In the genomic region with DNA sequence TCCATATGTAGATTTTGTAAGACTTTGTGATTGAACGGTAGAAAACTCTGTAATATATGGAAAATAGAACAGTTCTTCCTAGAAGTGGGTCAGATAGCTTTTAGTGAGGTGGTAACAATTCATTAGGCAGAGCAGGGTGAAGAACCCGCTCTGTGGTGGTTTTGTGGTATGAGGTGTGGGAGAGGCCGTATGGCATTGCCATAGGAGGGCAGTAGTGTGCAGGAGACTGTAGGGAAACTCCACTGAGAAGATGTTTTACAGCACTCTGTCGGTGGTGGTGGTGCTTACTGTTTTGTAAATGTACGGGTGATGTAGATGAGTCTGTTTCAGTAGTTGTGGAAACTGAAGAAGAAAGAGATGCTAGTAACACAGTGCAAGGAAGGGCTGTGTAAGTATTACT, we compare ENCODE assay signal across 17 mouse cellular contexts. TPM values are rescaled to one million over a fixed set of nuclear protein-coding genes. Genes with fewer than 3 reads are reported as not detected.
DNase-seq lines count a peak whose midpoint lies in the region; ATAC-seq and TF ChIP-seq lines count a peak whose summit lies in the region.
"Had no signal": no experiment of that assay in that cellular context is flagged by ENCODE, and none has a peak within 500 bp of the region (broad histone marks: within the 10 kb centered on the region; RNA-seq: fewer than 3 reads in every experiment).

No protein-coding gene starts in this region.

- no peaks in the 10 kb centered on the region for H3K27me3 ChIP-seq in heart, adult 2 months (ENCODE audit: control insufficient read depth, insufficient read depth, low read length)
- H3K27me3 ChIP-seq in lung, embryonic 14.5 days (ENCODE audit: insufficient read depth, low read length) = no peaks in the 10 kb centered on the region
- no peaks in the 10 kb centered on the region for H3K27me3 ChIP-seq in stomach, postnatal 0 days (ENCODE audit: control insufficient read depth, insufficient read depth, low read length)
- H3K27me3 ChIP-seq: embryonic facial prominence, embryonic 15.5 days; forebrain, embryonic 12.5 days; midbrain, embryonic 13.5 days; neural tube, embryonic 12.5 days had no signal

- 76% methylated on average over 5 of the region's 5 CpGs for WGBS in heart, adult 2 months
- 69% methylated on average over 5 of the region's 5 CpGs for WGBS in lung, embryonic 14.5 days
- 76% methylated on average over 5 of the region's 5 CpGs for WGBS in lung, adult 2 months
- WGBS in stomach, postnatal 0 days = 77% methylated on average over 5 of the region's 5 CpGs

- TF ChIP-seq POLR2A in heart, adult 2 months (IDR thresholded peaks at IDR 0.05; ENCODE audit: insufficient read depth, low read depth, low read length) = no peak
- no peak for TF ChIP-seq POLR2A in lung, adult 2 months (IDR thresholded peaks at IDR 0.05; ENCODE audit: borderline replicate concordance, extremely low read depth, low read depth, low read length)

- H3K79me2 ChIP-seq in heart, adult 2 months (replicated peaks; ENCODE audit: control insufficient read depth, insufficient read depth, low read length) = no peaks in the 10 kb centered on the region

- no peak overlapping the region for H3K4me3 ChIP-seq in heart, adult 2 months
- H3K4me3 ChIP-seq in lung, embryonic 14.5 days (ENCODE audit: low read depth, low read length) = no peak overlapping the region
- H3K4me3 ChIP-seq in lung, adult 2 months (replicated peaks; ENCODE audit: extremely low read depth, low read depth, low read length) = no peak overlapping the region
- H3K4me3 ChIP-seq in stomach, postnatal 0 days (ENCODE audit: low read depth, low read length) = no peak overlapping the region
- H3K4me3 ChIP-seq: embryonic facial prominence, embryonic 15.5 days; forebrain, embryonic 12.5 days; heart, embryonic 10.5 days; midbrain, embryonic 13.5 days; neural tube, embryonic 12.5 days had no signal

- H3K9me3 ChIP-seq in lung, embryonic 14.5 days (ENCODE audit: low read depth, low read length) = no peaks in the 10 kb centered on the region
- H3K9me3 ChIP-seq in stomach, postnatal 0 days (ENCODE audit: control insufficient read depth, low read length) = no peaks in the 10 kb centered on the region
- H3K9me3 ChIP-seq: embryonic facial prominence, embryonic 15.5 days; forebrain, embryonic 12.5 days; heart, embryonic 10.5 days; midbrain, embryonic 13.5 days; neural tube, embryonic 12.5 days had no signal

- peak; percentile 38 for TF ChIP-seq CTCF in heart, adult 2 months (IDR thresholded peaks at IDR 0.05)
- 0 out of 2 replicates have a peak, but pooled peaks have one; percentile 12 for TF ChIP-seq CTCF in lung, embryonic 14.5 days (IDR thresholded peaks at IDR 0.05; ENCODE audit: low read depth)
- no peak for TF ChIP-seq CTCF in lung, adult 2 months (IDR thresholded peaks at IDR 0.05; ENCODE audit: insufficient read depth, low read length)
- TF ChIP-seq CTCF in stomach, postnatal 0 days (IDR thresholded peaks at IDR 0.05; ENCODE audit: low read depth) = peak; percentile 50

- intact Hi-C loops in heart, adult 2 months (cut with DNase I) = no loop called here

- no peak for ATAC-seq in lung, embryonic 14.5 days (ENCODE audit: insufficient read depth)
- ATAC-seq in stomach, postnatal 0 days (ENCODE audit: low FRiP score, low TSS enrichment) = no peak
- ATAC-seq: midbrain, embryonic 13.5 days had no signal

- H3K36me3 ChIP-seq in heart, adult 2 months (ENCODE audit: control insufficient read depth, insufficient read depth, low read length) = peaks cover 2% of the 10 kb centered on the region; the same call in 1 of the 2 replicates
- H3K36me3 ChIP-seq in lung, embryonic 14.5 days (ENCODE audit: insufficient read depth) = peaks cover 86% of the 10 kb centered on the region
- peaks cover 22% of the 10 kb centered on the region for H3K36me3 ChIP-seq in stomach, postnatal 0 days (ENCODE audit: control insufficient read depth, insufficient read depth, low read length)

- no peak for TF ChIP-seq EP300 in heart, adult 2 months (IDR thresholded peaks at IDR 0.05; ENCODE audit: insufficient read depth, low read depth, low read length)
- TF ChIP-seq EP300 in stomach, postnatal 0 days (optimal IDR thresholded peaks at IDR 0.05) = no peak

- H3K4me2 ChIP-seq in lung, embryonic 14.5 days = no peak overlapping the region
- no peak overlapping the region for H3K4me2 ChIP-seq in stomach, postnatal 0 days (replicated peaks; ENCODE audit: low read depth)
- H3K4me2 ChIP-seq: embryonic facial prominence, embryonic 15.5 days; forebrain, embryonic 12.5 days; liver, embryonic 11.5 days; midbrain, embryonic 13.5 days; neural tube, embryonic 12.5 days had no signal

- DNase-seq in heart, adult 2 months = no peak
- no peak for DNase-seq in heart, adult 8-10 months (ENCODE audit: low spot score)
- no peak for DNase-seq in lung, embryonic 14.5 days
- DNase-seq in lung, adult 2 months = no peak
- DNase-seq in NIH3T3 (ENCODE audit: low read depth) = peak; percentile 20
- DNase-seq in stomach, postnatal 0 days (ENCODE audit: low spot score) = no peak
- DNase-seq in layer of hippocampus, adult 9-11 months = no peak
- no peak for DNase-seq in testis, postnatal 14 days (ENCODE audit: low spot score)
- DNase-seq: cerebellum, adult 18-20 months; lung, postnatal 36 days; thymus, postnatal 36 days had no signal

- no peak overlapping the region for H3K9ac ChIP-seq in heart, adult 2 months (ENCODE audit: low read depth, low read length)
- H3K9ac ChIP-seq in lung, embryonic 14.5 days = no peak overlapping the region
- H3K9ac ChIP-seq in stomach, postnatal 0 days (ENCODE audit: low read length) = no peak overlapping the region
- H3K9ac ChIP-seq: embryonic facial prominence, embryonic 15.5 days; forebrain, embryonic 12.5 days; midbrain, embryonic 13.5 days; neural tube, embryonic 12.5 days had no signal

- no peak overlapping the region for H3K27ac ChIP-seq in heart, adult 2 months
- H3K27ac ChIP-seq in lung, embryonic 14.5 days (ENCODE audit: low read depth) = no peak overlapping the region
- no peak overlapping the region for H3K27ac ChIP-seq in stomach, postnatal 0 days (replicated peaks)
- H3K27ac ChIP-seq: embryonic facial prominence, embryonic 15.5 days; forebrain, embryonic 12.5 days; heart, embryonic 10.5 days; midbrain, embryonic 13.5 days; neural tube, embryonic 12.5 days had no signal

- H3K4me1 ChIP-seq in heart, adult 2 months (ENCODE audit: control insufficient read depth, insufficient read depth, low read length) = no peaks in the 10 kb centered on the region
- no peaks in the 10 kb centered on the region for H3K4me1 ChIP-seq in lung, embryonic 14.5 days (ENCODE audit: insufficient read depth)
- H3K4me1 ChIP-seq in lung, adult 2 months (ENCODE audit: control insufficient read depth, insufficient read depth, low read length) = no peaks in the 10 kb centered on the region
- H3K4me1 ChIP-seq in stomach, postnatal 0 days (replicated peaks; ENCODE audit: control insufficient read depth, insufficient read depth) = no peaks in the 10 kb centered on the region
- H3K4me1 ChIP-seq: embryonic facial prominence, embryonic 15.5 days; forebrain, embryonic 12.5 days; heart, embryonic 10.5 days; midbrain, embryonic 13.5 days; neural tube, embryonic 12.5 days had no signal

RNA-seq across cellular contexts. Expression of a gene that starts 20.2 kb away (rescaled TPM):
- 10 to 100 TPM; 34.1 to 34.5 TPM for total RNA-seq in heart, adult 2 months (2021)
- 25.4 and 26.8 TPM in 2 replicates for polyA plus RNA-seq in heart, adult 2 months (2012; rRNA removed)
- 10 to 100 TPM; 30.5 to 35.7 (median 34.9) TPM for total RNA-seq in heart, adult 8-10 months (2022)
- polyA plus RNA-seq in lung, embryonic 14.5 days (2014; fragmentation: Nextera tagmentation; extraction: Ambion mirVana) = 73.2 and 74.6 TPM in 2 replicates
- 18.2 and 18.6 TPM in 2 replicates for polyA plus RNA-seq in lung, adult 2 months (2012; rRNA removed)
- polyA plus RNA-seq in stomach, postnatal 0 days (2015; fragmentation: Nextera tagmentation; extraction: Ambion mirVana) = 21.7 and 23.5 TPM in 2 replicates

RNA-seq across cellular contexts. Expression of a gene that starts 20.3 kb away (rescaled TPM):
- 10 to 100 TPM; 19.7 to 21.3 TPM for total RNA-seq in heart, adult 2 months (2021)
- 12.2 and 13.5 TPM in 2 replicates for polyA plus RNA-seq in heart, adult 2 months (2012; rRNA removed)
- total RNA-seq in heart, adult 8-10 months (2022) = 10 to 100 TPM; 20.9 to 25.9 (median 22.3) TPM
- polyA plus RNA-seq in lung, embryonic 14.5 days (2014; fragmentation: Nextera tagmentation; extraction: Ambion mirVana) = 27.4 and 29.8 TPM in 2 replicates
- polyA plus RNA-seq in lung, adult 2 months (2012; rRNA removed) = 8.0 and 9.6 TPM in 2 replicates
- 15.1 and 16.3 TPM in 2 replicates for polyA plus RNA-seq in stomach, postnatal 0 days (2015; fragmentation: Nextera tagmentation; extraction: Ambion mirVana)
